Mouse (Mus musculus) neural tube, embryonic 12.5 days (tissue): ENCODE measurements at regions not wholly inside any gene's neighbourhood (a gene's known extent, or its start where the extent isn't known, plus 50 kb on each side); places are given as distances from the start of the nearest gene placed in this dataset.
"Not testable (repeated sequence)": the region's sequence is repeated elsewhere in the genome, so short reads cannot be mapped to it uniquely, and the experiment has no call there.

Experiments used
- ATAC-seq: fragments of 200-750 bp; cut with Nextera tagmentation; 2 replicates; pipeline ENCODE4 v1.8.0; 2017; ENCODE audit warnings: low read depth, mild to moderate bottlenecking, moderate TSS enrichment, moderate library complexity; ENCODE audit not compliant: low FRiP score
- H3K27ac ChIP-seq: fragments of 300-500 bp; sonication (generic); 2 replicates; pipeline ENCODE4 v1.5.1; 2016
- H3K27me3 ChIP-seq: fragments of 300-500 bp; sonication (generic); replicated peaks from 2 replicates; pipeline ENCODE4 v1.6.1; 2016; ENCODE audit warnings: mild to moderate bottlenecking
- H3K36me3 ChIP-seq: fragments of 300-500 bp; sonication (generic); 2 replicates; pipeline ENCODE4 v1.6.1; 2016; ENCODE audit warnings: mild to moderate bottlenecking
- H3K4me1 ChIP-seq: fragments of 300-500 bp; sonication (generic); 2 replicates; pipeline ENCODE4 v1.6.1; 2016
- H3K4me2 ChIP-seq: fragments of 300-500 bp; sonication (generic); replicated peaks from 2 replicates; pipeline ENCODE4 v1.6.1; 2016; ENCODE audit warnings: mild to moderate bottlenecking
- H3K4me3 ChIP-seq: fragments of 300-500 bp; sonication (generic); 2 replicates; pipeline ENCODE4 v1.5.1; 2016
- H3K9ac ChIP-seq: fragments of 300-500 bp; sonication (generic); 2 replicates; pipeline ENCODE4 v1.6.1; 2016; ENCODE audit warnings: mild to moderate bottlenecking
- H3K9me3 ChIP-seq: fragments of 300-500 bp; sonication (generic); 2 replicates; pipeline ENCODE4 v1.6.1; 2016; ENCODE audit warnings: mild to moderate bottlenecking
- WGBS: fragments of 180-500 bp; shearing (Covaris S2); methylation state at CpG from one replicate; pipeline ENCODE4 v1.1.7; 2016; 5-methylcytosine and 5-hydroxymethylcytosine counted together

DNA sequence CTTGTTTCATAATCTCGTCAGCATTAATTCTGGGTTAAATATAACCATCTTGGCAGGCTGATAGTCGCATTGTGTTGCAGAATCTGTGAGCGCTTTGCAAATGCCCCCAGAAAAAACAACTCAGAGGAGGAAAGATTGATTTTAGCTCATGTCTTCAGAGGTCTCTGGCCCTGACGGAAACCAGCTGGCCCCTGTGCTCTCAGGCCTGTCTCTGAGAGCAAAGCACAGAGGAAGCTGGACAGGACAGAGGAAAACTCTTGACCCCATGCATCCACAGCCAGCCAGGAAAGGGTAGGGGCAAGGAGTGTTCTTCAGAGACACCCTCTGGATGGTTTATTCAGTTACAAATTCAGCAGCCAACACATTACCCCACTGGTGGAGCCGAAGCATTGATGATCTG is 300.4 kb upstream of the 3110018I06Rik start:
- Histone ChIP-seq H3K27me3 (no peaks in the 10 kb centered on the region), H3K4me3 (no peak overlapping the region), H3K36me3 (no peaks in the 10 kb centered on the region), H3K9me3 (no peaks in the 10 kb centered on the region), H3K4me1 (peaks cover 10% of the 10 kb centered on the region; the same call in 1 of the 2 replicates), H3K4me2 (no peak overlapping the region), H3K27ac (no peak overlapping the region), H3K9ac (no peak overlapping the region)
- WGBS: 86% methylated on average over 5 of the region's 5 CpGs
- ATAC-seq: no peak

DNA sequence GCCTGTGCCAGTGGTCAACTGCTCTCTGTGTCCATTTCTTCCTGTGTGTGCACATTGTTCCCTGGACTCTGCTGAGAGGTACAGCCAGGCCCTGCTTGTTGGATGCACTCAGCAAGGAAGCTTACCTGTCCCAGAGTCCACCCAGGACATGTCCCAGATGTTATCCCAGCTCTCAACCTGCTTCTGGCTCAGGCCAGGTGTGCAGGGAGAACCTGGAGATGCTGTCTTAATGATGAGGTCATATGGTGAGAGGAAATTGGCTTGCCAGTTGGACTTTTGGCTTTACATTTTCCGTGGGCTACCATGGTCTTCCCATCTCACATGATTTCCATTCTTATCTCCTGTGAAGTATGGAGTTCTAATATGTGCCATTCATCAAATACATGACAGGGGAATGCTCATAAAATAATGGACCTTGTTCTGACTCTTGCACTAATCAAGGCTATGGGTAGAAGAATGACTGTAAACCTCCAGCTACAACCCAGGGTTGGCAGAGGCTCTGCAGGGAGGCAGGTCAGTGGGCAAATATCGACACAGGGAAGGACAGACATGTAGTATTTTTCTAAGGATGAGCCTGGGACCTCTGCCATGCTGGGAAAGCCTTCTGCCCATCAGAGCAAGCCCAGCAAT is 289.9 kb upstream of the 3110018I06Rik start:
- Histone ChIP-seq H3K9ac (no peak overlapping the region), H3K4me3 (no peak overlapping the region), H3K4me1 (no peaks in the 10 kb centered on the region), H3K9me3 (no peaks in the 10 kb centered on the region), H3K27me3 (no peaks in the 10 kb centered on the region), H3K27ac (no peak overlapping the region), H3K36me3 (no peaks in the 10 kb centered on the region), H3K4me2 (no peak overlapping the region)
- ATAC-seq: no peak
- WGBS: 89% methylated on average over 2 of the region's 2 CpGs

DNA sequence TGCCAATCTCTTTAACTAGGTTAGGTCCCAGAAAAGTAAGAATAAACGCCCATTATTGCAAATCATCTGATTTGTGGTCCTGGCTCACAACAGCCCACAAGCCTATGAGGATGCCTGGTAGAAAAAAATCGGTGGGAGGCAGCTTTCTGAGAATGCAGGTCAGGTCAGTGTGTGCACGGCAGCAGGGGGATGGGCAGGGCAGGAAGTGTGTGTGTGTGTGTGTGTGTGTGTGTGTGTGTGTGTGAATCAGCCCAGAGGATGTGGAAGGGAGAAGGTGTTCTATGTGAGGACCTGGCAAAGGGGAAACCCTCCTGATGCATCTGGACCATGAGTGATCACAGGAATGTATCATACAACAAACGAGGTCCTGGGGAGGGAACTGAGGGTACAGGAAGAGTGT is 287.5 kb upstream of the 3110018I06Rik start:
- no peak overlapping the region for H3K27ac ChIP-seq
- 77% methylated on average over 4 of the region's 4 CpGs for WGBS
- no peak overlapping the region for H3K4me2 ChIP-seq
- no peaks in the 10 kb centered on the region for H3K9me3 ChIP-seq
- H3K27me3 ChIP-seq: no peaks in the 10 kb centered on the region
- H3K36me3 ChIP-seq: no peaks in the 10 kb centered on the region
- H3K4me3 ChIP-seq: no peak overlapping the region
- ATAC-seq: no peak
- no peak overlapping the region for H3K9ac ChIP-seq
- no peaks in the 10 kb centered on the region for H3K4me1 ChIP-seq

DNA sequence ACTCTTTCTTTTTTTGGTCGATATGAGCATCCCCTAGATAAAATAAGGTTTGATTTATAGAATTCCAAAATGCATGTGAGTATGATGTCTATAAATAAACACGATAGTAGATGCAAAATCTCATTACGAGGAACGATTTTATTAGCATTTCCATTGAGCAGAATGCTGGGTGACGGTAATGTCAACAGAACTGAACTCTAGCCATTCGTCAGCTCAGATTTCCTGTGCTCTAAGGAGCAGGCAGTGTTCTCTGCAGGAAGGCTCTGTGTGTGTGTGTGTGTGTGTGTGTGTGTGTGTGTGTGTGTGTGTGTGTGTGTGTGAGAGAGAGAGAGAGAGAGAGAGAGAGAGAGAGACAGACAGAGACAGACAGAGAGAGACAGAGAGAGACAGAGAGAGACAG is 279.6 kb upstream of the 3110018I06Rik start:
- ATAC-seq: not testable (repeated sequence)
- WGBS: 73% methylated on average over 6 of the region's 6 CpGs

DNA sequence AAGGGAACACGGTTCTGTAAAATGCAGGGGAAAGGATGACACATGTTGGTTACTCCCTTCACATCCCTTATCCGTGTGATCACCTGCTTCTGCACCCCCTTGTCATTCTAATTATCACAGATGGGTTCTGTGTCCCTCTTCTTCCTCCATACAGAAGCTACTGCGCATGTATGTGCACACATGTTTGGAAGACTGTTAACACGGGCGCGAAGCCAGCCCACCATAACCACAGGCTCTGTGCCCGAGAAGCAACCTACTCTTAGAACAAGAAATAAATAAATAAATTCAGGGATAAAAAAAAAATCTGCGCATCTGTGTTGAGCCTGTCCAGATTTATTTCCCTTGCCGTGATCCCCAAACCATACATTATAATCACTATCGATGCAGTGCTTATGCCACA is 275.6 kb upstream of the 3110018I06Rik start:
- ATAC-seq: no peak
- no peaks in the 10 kb centered on the region for H3K27me3 ChIP-seq
- 90% methylated on average over 10 of the region's 10 CpGs for WGBS

More for the DNA sequence above, 279.6 kb upstream of the 3110018I06Rik start:
- H3K4me1 ChIP-seq, H3K36me3 ChIP-seq, H3K4me3 ChIP-seq, H3K9ac ChIP-seq, H3K4me2 ChIP-seq, H3K9me3 ChIP-seq, H3K27me3 ChIP-seq, H3K27ac ChIP-seq: not testable (repeated sequence)

DNA sequence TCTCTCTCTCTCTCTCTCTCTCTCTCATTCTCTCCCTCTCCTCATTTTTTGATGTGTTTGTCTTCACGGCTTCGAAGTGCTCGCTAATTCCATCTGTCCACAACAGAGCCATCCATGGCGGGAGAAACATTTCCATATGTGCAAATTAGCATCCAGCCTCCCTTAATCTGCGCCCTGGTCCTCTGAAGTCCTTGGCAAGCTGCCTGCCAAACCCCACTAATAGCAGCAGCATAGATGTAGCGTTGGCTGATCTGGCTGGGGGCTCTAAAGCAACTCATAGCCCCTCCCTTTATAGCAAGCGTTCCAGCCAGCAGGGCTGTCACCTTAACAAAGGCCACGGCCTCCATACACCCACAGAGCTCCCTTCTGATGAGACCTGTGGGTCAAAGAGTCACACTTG is 272.3 kb upstream of the 3110018I06Rik start:
- H3K4me2 ChIP-seq: no peak overlapping the region
- no peak overlapping the region for H3K27ac ChIP-seq
- 58% methylated on average over 8 of the region's 8 CpGs for WGBS
- H3K36me3 ChIP-seq: no peaks in the 10 kb centered on the region
- no peak overlapping the region for H3K9ac ChIP-seq
- H3K4me3 ChIP-seq: no peak overlapping the region
- no peaks in the 10 kb centered on the region for H3K27me3 ChIP-seq
- no peak for ATAC-seq
- peaks cover 4% of the 10 kb centered on the region for H3K4me1 ChIP-seq
- no peaks in the 10 kb centered on the region for H3K9me3 ChIP-seq

More for the DNA sequence above, 275.6 kb upstream of the 3110018I06Rik start:
- Histone ChIP-seq H3K9me3 (no peaks in the 10 kb centered on the region), H3K36me3 (no peaks in the 10 kb centered on the region), H3K27ac (no peak overlapping the region), H3K4me3 (no peak overlapping the region), H3K4me2 (no peak overlapping the region), H3K4me1 (peaks cover 4% of the 10 kb centered on the region), H3K9ac (no peak overlapping the region)

DNA sequence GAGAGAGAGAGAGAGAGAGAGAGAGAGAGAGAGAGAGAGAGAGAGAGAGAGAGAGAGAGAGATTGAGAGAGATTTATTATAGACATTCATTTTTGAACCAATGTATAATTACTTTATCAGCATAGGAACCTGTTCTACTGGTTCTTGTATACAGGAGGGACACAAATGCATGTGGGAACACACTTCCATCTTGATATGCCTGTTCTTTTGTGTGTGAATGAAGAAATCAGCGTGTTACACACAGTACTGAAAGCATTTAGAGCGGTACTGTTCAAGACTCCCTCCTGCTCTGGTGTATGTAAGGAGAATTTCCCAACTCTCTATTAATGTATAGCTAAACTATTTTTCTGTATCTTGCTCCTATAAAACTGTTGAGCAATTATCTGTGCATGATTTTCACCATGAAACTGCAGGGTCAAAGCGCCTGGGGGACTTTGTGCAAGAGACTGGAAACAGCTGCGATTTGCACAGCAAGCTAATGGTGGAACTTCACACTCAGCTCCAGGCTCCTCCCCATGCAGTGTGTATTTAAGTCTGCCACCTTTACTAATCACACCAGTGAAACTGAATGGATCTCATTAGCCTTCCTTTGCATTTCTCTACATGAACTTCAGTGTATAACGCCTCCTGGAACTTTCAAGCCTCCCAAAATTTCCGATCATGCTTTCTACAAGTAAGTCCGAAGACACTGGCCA is 267.0 kb upstream of the 3110018I06Rik start:
- no peak overlapping the region for H3K27ac ChIP-seq
- WGBS: 88% methylated on average over 7 of the region's 7 CpGs
- ATAC-seq: no peak
- H3K4me3 ChIP-seq: no peak overlapping the region
- H3K9me3 ChIP-seq: no peaks in the 10 kb centered on the region
- no peak overlapping the region for H3K4me2 ChIP-seq
- H3K36me3 ChIP-seq: no peaks in the 10 kb centered on the region
- no peaks in the 10 kb centered on the region for H3K27me3 ChIP-seq
- no peak overlapping the region for H3K9ac ChIP-seq
- H3K4me1 ChIP-seq: 0 out of 2 replicates have a peak, but pooled peaks cover under 1% of the 10 kb centered on the region

DNA sequence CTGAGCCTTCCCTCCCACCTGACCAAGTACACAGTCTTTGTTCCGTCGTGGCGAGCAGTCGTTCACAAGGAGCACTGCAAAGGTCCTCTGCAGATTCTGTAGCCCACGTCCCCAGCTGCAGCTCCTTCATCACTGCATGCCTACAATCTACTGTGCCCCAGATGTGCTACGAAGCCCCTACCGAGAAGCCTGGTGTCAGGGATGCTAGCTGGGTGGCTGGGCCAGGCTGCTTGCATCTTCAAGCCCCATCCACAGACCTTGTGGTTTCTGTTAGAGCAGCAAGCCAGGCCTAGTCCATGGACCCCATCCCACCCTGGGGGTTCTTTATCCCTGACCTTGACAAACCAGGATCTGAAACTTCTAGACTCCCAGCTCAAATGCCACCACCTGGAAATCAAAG is 266.3 kb upstream of the 3110018I06Rik start:
- H3K4me3 ChIP-seq: no peak overlapping the region
- no peak overlapping the region for H3K4me2 ChIP-seq
- H3K9ac ChIP-seq: no peak overlapping the region
- no peaks in the 10 kb centered on the region for H3K27me3 ChIP-seq
- H3K27ac ChIP-seq: no peak overlapping the region
- H3K4me1 ChIP-seq: no peaks in the 10 kb centered on the region
- no peaks in the 10 kb centered on the region for H3K9me3 ChIP-seq
- H3K36me3 ChIP-seq: no peaks in the 10 kb centered on the region
- ATAC-seq: no peak
- WGBS: 82% methylated on average over 7 of the region's 7 CpGs

DNA sequence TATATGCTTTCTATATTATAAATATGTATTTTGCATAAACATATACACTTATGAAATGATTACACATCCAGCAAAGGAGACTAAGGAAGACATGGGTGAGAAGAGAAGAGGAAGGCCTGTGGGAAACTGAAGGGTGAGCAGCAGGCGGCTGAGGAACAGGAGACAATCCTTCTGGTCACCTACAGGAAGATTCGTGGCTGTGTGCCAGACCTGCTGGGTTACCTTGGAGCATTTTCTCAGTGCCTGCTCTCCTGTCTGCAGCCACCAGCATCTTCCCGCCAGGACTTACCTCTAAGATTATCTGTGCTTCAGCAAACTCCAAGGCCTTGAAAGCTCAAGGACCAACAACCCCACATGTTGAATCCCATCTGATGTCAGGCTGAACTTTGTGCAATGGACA is 258.3 kb upstream of the 3110018I06Rik start:
- H3K4me1 ChIP-seq: no peaks in the 10 kb centered on the region
- H3K27ac ChIP-seq: no peak overlapping the region
- ATAC-seq: no peak
- no peaks in the 10 kb centered on the region for H3K9me3 ChIP-seq
- no peaks in the 10 kb centered on the region for H3K27me3 ChIP-seq
- H3K4me2 ChIP-seq: no peak overlapping the region
- no peaks in the 10 kb centered on the region for H3K36me3 ChIP-seq
- H3K9ac ChIP-seq: no peak overlapping the region
- no peak overlapping the region for H3K4me3 ChIP-seq
- WGBS: 86% methylated on average over 3 of the region's 3 CpGs

DNA sequence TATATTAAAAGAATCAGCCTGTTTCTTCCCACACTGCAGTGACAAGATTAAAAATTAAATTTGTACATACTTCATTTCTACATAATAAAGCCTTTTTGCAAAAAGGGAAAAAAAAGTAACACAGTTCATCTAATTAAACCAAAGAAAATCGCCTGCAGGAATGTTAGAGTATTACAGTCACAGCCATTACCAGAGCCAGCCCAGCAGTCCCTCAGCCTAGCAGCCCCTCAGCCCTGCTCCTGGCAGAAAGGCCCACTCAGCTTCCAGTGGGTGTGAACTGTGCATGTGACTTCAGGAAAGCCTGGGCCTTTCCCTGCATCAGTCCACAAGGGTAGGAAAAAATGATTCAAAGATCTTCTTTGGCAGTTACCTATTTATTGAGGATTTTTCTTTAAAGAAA is 256.8 kb upstream of the 3110018I06Rik start:
- WGBS: 15% methylated on average over 1 of the region's 1 CpGs
- H3K9ac ChIP-seq: no peak overlapping the region
- H3K36me3 ChIP-seq: no peaks in the 10 kb centered on the region
- no peaks in the 10 kb centered on the region for H3K9me3 ChIP-seq
- H3K4me2 ChIP-seq: no peak overlapping the region
- no peaks in the 10 kb centered on the region for H3K27me3 ChIP-seq
- no peak overlapping the region for H3K27ac ChIP-seq
- no peaks in the 10 kb centered on the region for H3K4me1 ChIP-seq
- H3K4me3 ChIP-seq: no peak overlapping the region
- no peak for ATAC-seq

DNA sequence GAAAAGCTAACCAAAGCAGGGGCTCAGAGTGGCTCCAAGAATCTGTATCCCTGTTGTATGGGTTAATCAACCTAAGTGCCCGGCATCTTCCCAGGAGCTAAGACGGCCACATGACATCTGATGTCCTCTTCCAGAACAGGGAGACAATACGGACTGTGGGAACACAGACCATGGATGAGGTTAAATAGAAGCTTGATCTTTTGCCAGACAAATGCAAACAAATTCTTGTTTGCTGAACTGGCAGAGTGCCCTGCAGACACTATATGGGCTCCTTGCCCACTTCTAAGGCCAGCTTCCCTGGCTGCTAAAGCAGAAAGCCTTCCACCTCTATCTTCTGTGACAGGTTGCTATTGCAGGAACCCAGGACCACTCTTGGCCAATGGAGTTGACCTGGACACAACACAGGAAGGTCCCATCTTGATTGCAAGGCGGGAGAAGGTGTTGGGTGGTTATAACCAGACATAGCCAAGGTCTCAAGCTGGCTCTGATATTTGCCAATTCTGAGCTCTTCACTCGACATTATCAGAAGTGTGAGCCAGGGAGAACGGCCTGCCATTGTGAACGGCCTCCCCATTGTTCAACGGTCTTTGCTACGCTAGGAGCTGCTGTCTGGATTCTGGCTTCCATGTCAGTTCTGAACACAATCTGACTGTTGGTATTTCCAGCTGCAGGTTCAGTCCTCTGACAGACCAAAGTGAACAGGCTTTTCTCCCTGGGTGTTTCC is 237.5 kb upstream of the 3110018I06Rik start:
- WGBS: 81% methylated on average over 9 of the region's 9 CpGs
- no peak for ATAC-seq
- Histone ChIP-seq H3K4me2 (no peak overlapping the region), H3K4me1 (no peaks in the 10 kb centered on the region), H3K9ac (no peak overlapping the region), H3K36me3 (no peaks in the 10 kb centered on the region), H3K9me3 (no peaks in the 10 kb centered on the region), H3K27me3 (no peaks in the 10 kb centered on the region), H3K27ac (no peak overlapping the region), H3K4me3 (no peak overlapping the region)

DNA sequence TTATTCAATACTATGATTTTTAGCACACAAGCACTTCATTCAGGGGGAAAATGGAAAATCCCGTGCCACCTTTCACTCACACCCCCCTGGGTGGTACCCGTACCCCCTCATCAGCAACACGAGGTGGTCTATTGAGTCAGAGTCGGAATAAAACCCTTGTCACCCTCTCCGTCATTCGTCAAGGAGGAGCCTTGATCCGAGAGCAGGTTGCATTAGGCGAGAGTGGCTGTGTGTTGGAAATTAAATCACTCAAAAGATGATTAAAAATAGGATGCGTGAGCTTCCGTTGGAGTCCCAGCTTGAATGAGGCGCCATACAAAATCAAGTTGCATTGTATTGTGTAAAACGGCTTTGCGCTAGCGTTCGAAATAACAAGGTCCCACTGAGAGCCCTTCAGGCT is 236.5 kb upstream of the 3110018I06Rik start:
- no peak overlapping the region for H3K9ac ChIP-seq
- no peaks in the 10 kb centered on the region for H3K4me1 ChIP-seq
- no peaks in the 10 kb centered on the region for H3K36me3 ChIP-seq
- no peaks in the 10 kb centered on the region for H3K9me3 ChIP-seq
- no peak overlapping the region for H3K27ac ChIP-seq
- H3K27me3 ChIP-seq: no peaks in the 10 kb centered on the region
- WGBS: 73% methylated on average over 15 of the region's 15 CpGs
- no peak overlapping the region for H3K4me3 ChIP-seq
- no peak overlapping the region for H3K4me2 ChIP-seq
- no peak for ATAC-seq
